Mouse (Mus musculus) midbrain, embryonic 16.5 days (tissue): Measurements from ENCODE around the gene Prg2. TPM values are rescaled to one million over a fixed set of nuclear protein-coding genes. Genes with fewer than 3 reads are reported as not detected.

Experiments
- ATAC-seq: fragments of 200-750 bp; cut with Nextera tagmentation; 2 replicates; pipeline ENCODE4 v1.8.0; 2017; ENCODE audit warnings: moderate TSS enrichment
- H3K27ac ChIP-seq: fragments of 300-500 bp; sonication (generic); 2 replicates; pipeline ENCODE4 v1.5.1; 2014; ENCODE audit warnings: mild to moderate bottlenecking, low read length, mixed read lengths
- H3K27me3 ChIP-seq: fragments of 300-500 bp; sonication (generic); 2 replicates; pipeline ENCODE4 v1.6.1; 2014; ENCODE audit warnings: low read depth, low read length, mixed read lengths; ENCODE audit not compliant: control insufficient read depth, insufficient read depth
- H3K36me3 ChIP-seq: fragments of 300-500 bp; sonication (generic); 2 replicates; pipeline ENCODE4 v1.6.1; 2014; ENCODE audit warnings: mild to moderate bottlenecking, low read length, moderate library complexity, mixed read lengths; ENCODE audit not compliant: control insufficient read depth, insufficient read depth
- H3K4me1 ChIP-seq: fragments of 300-500 bp; sonication (generic); 2 replicates; pipeline ENCODE4 v1.6.1; 2014; ENCODE audit warnings: mild to moderate bottlenecking, low read length, mixed read lengths; ENCODE audit not compliant: control insufficient read depth, insufficient read depth
- H3K4me2 ChIP-seq: fragments of 300-500 bp; sonication (generic); 2 replicates; pipeline ENCODE4 v1.6.1; 2014; ENCODE audit warnings: mild to moderate bottlenecking, low read length, mixed read lengths
- H3K4me3 ChIP-seq: fragments of 300-500 bp; sonication (generic); 2 replicates; pipeline ENCODE4 v1.5.1; 2014; ENCODE audit warnings: low read depth, mild to moderate bottlenecking, low read length, moderate library complexity, mixed read lengths
- H3K9ac ChIP-seq: fragments of 300-500 bp; sonication (generic); 2 replicates; pipeline ENCODE4 v1.6.1; 2014; ENCODE audit warnings: low read depth, low read length, mixed read lengths
- H3K9me3 ChIP-seq: fragments of 300-500 bp; sonication (generic); replicated peaks from 2 replicates; pipeline ENCODE4 v1.6.1; 2014; ENCODE audit warnings: mild to moderate bottlenecking, low read length, mixed read lengths; ENCODE audit not compliant: control insufficient read depth, poor library complexity, severe bottlenecking
- WGBS: fragments of 180-500 bp; shearing (Covaris S2); extraction: QIAGEN DNeasy Blood & Tissue Kit; methylation state at CpG from one replicate; pipeline ENCODE4 v1.1.7; 2014; 5-methylcytosine and 5-hydroxymethylcytosine counted together
- polyA plus RNA-seq: library from polyadenylated mRNA; unstranded; fragments of >200 nt; fragmentation: Nextera tagmentation; extraction: Ambion mirVana; gene quantifications from 2 replicates; pipeline ENCODE4 v1.2.1, GENCODE M21; 2015

The Prg2 gene
- polyA plus RNA-seq, 1 experiment from 2014 or later = not detected

DNA sequence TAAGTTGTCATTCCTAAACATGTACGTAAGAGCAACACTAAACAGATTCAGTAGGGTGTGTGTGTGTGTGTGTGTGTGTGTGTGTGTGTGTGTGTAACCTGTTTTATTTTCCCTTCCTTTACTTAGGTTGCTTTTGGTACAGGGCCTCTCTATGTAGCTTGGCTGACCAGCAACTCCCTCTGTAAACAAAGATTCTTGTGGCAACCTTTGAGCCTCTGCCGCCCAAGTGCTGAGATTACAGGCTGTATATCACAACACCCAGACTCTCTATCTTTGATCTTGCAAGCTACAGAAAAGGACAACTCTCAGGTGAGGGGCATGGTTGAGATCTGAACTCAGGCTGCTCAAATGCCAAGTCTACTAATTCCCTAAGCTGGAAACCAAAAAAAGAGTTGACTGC lies 29.0 kb downstream of the Prg2 start:
- Histone ChIP-seq H3K4me3 (no peak overlapping the region), H3K36me3 (no peaks in the 10 kb centered on the region), H3K4me2 (no peak overlapping the region), H3K27ac (no peak overlapping the region), H3K9me3 (no peaks in the 10 kb centered on the region), H3K9ac (no peak overlapping the region), H3K27me3 (no peaks in the 10 kb centered on the region), H3K4me1 (no peaks in the 10 kb centered on the region)
- no peak for ATAC-seq
- WGBS = 96% methylated on average over 2 of the region's 2 CpGs

DNA sequence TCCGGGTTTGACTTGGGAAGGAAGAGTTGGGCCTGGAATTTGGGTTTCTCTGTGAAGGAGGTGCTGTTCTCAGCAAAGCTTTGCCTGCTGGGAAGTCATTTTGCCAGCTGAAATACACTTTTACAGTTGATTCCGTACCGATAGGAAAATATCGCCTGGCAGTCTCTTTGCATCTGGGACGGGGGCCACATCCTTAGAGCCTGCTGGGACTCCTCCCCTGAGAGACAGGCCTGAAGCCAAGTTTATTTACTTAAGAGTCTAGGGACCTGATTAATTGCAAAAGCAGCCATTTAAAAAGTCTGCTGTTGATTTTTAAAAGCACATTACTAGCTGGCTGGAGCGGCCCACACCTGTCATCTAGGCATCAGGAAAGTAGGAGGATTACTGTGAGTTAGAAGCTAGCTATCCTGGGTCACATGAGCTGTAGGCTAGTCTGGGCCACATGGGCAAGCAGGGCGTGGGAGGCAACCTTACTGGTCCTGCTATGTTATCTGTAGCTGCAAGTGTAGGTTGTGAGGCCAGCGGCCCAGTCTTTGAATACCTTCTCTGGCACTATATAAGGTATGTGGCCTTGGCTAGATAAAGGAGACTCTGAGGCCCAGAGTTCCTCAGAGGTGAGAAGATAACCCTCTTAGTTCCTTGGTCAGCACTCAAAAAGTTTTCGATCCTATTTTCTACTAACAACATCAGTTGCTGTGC lies 31.8 kb downstream of the Prg2 start:
- Histone ChIP-seq H3K4me2 (no peak overlapping the region), H3K9ac (no peak overlapping the region), H3K27me3 (no peaks in the 10 kb centered on the region), H3K9me3 (no peaks in the 10 kb centered on the region), H3K27ac (no peak overlapping the region), H3K4me3 (no peak overlapping the region), H3K4me1 (no peaks in the 10 kb centered on the region), H3K36me3 (no peaks in the 10 kb centered on the region)
- ATAC-seq = no peak
- 74% methylated on average over 9 of the region's 9 CpGs for WGBS

DNA sequence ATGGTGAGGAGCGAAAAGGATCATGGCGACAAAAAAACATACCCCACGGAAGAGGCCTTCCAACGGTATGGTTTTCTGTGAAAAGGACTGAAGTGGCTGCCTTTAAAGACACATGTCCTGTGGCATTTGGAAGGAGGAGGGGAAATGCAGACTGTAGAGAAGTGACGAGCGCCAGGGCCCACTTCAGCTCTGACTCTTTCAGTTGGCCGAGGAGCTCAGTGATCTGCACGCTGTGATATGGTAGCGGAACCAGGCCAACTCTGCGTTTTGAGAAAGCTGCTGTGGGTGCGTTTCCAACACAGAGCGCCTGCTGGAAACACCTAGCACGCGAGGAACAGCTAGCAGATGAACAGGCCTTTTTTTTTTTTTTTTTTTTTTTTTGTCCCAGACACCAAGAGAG lies 32.4 kb downstream of the Prg2 start:
- no peak for ATAC-seq
- no peak overlapping the region for H3K4me3 ChIP-seq
- H3K36me3 ChIP-seq = no peaks in the 10 kb centered on the region
- no peaks in the 10 kb centered on the region for H3K9me3 ChIP-seq
- H3K27ac ChIP-seq = no peak overlapping the region
- H3K27me3 ChIP-seq = no peaks in the 10 kb centered on the region
- WGBS = 89% methylated on average over 14 of the region's 14 CpGs
- H3K9ac ChIP-seq = no peak overlapping the region
- H3K4me1 ChIP-seq = no peaks in the 10 kb centered on the region
- no peak overlapping the region for H3K4me2 ChIP-seq

DNA sequence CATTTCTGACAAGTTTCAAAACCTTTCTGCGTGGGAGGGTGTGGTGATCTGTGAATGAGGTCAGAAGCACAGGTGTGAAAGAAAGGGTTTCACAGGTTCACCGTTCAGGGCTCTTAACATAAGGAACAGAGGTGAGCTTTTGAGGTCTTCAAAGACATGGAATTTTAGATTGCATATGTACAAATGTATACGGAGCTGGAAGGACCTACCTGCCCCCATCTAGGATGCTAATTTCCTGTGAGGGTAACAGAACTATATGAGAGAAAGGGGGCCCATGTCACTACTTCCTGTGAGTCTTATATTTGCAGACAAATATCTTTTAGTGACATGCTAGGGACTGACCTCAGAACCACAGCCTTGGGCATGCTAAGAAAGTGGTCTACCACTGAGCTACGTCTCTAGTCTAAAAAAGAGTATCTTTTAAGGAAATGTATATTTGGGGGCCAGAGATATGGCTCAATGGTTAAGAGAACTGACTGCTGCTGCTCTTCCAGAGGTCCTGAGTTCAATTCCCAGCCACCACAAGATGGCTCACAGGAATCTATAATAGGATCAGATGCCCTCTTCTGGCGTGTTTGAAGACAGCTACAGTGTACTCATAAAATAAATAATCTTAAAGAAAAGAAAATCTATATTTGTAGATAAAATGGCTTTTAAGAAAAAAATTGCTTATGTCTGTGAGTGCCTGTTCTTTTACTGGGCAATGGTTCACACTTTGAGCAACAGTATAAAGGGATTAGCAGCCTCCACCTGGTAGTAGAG lies 33.7 kb downstream of the Prg2 start:
- no peak overlapping the region for H3K27ac ChIP-seq

DNA sequence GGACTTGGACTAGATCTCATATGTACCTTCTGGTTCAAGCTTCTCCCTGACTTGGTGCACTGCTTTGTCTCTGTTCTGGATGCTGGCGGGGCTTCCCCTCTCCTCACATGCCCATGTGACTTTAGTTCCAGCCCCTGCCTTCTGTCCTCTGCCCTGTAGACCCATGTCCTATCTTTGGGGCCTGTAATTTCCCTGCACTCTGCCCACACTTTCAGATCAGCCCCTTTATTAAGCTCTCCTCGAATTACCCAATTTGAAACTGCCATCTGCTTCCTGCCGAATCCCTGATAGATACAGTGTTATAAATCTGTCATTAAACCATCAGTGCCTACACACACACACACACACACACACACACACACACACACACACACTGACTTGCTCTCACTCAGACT lies 34.3 kb downstream of the Prg2 start:
- no peak overlapping the region for H3K4me2 ChIP-seq
- no peak overlapping the region for H3K4me3 ChIP-seq
- no peak overlapping the region for H3K9ac ChIP-seq
- WGBS = 59% methylated on average over 3 of the region's 3 CpGs
- no peaks in the 10 kb centered on the region for H3K4me1 ChIP-seq
- H3K9me3 ChIP-seq = no peaks in the 10 kb centered on the region
- H3K27me3 ChIP-seq = no peaks in the 10 kb centered on the region
- no peaks in the 10 kb centered on the region for H3K36me3 ChIP-seq
- no peak for ATAC-seq
- no peak overlapping the region for H3K27ac ChIP-seq

More for the DNA sequence above, 33.7 kb downstream of the Prg2 start:
- WGBS = 80% methylated on average over 5 of the region's 5 CpGs
- H3K4me3 ChIP-seq = no peak overlapping the region
- no peak for ATAC-seq
- H3K4me1 ChIP-seq = no peaks in the 10 kb centered on the region
- no peaks in the 10 kb centered on the region for H3K36me3 ChIP-seq
- no peak overlapping the region for H3K4me2 ChIP-seq
- no peak overlapping the region for H3K9ac ChIP-seq
- H3K27me3 ChIP-seq = no peaks in the 10 kb centered on the region
- H3K9me3 ChIP-seq = no peaks in the 10 kb centered on the region

DNA sequence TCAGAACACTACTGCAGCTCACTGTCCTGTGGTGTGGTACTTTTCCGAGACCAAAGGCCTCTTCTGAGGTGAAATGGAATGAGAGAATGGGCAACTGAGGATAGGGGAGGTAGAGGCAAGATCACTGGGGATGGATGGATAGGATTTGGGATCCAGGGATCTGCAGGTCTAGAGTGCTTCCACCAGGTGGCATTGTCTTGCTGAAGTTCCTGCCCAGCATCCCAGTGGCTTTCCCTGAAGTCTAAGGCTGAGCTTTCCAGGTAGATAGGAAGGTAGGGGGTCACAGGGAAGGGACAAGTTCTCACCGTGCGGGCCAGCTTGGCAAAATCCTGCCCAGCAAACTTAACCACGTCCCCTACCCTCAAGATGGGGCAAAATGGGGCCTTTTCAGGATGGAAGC lies 41.8 kb downstream of the Prg2 start:
- Histone ChIP-seq H3K27me3 (no peaks in the 10 kb centered on the region), H3K4me1 (no peaks in the 10 kb centered on the region), H3K27ac (no peak overlapping the region), H3K4me3 (no peak overlapping the region), H3K36me3 (no peaks in the 10 kb centered on the region), H3K9me3 (no peaks in the 10 kb centered on the region), H3K4me2 (no peak overlapping the region), H3K9ac (no peak overlapping the region)
- no peak for ATAC-seq
- WGBS = 19% methylated on average over 4 of the region's 4 CpGs

DNA sequence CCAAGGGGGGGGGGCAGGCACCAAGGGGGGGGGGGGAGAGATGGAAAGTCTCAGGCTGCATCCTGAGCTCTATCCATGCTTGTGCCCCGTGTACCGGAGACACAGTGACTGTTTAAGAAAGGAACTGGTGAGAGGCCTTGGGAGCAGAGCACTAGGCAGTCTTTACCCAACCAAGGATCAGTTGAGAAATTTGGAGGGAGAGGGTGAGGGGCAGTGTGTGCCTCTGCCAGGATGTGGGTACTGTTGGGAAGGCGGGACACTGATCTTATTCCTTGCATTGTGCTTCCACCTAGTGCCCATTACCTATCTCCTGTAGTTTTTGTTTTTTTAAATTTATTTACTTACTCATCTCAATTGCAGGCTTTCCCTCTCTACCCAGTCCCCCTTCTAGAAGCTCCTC lies 45.9 kb downstream of the Prg2 start:
- no peak for ATAC-seq
- Histone ChIP-seq H3K4me1 (no peaks in the 10 kb centered on the region), H3K4me3 (no peak overlapping the region), H3K36me3 (no peaks in the 10 kb centered on the region), H3K27ac (no peak overlapping the region), H3K4me2 (no peak overlapping the region), H3K27me3 (no peaks in the 10 kb centered on the region), H3K9ac (no peak overlapping the region), H3K9me3 (no peaks in the 10 kb centered on the region)
- WGBS = 87% methylated on average over 3 of the region's 3 CpGs

DNA sequence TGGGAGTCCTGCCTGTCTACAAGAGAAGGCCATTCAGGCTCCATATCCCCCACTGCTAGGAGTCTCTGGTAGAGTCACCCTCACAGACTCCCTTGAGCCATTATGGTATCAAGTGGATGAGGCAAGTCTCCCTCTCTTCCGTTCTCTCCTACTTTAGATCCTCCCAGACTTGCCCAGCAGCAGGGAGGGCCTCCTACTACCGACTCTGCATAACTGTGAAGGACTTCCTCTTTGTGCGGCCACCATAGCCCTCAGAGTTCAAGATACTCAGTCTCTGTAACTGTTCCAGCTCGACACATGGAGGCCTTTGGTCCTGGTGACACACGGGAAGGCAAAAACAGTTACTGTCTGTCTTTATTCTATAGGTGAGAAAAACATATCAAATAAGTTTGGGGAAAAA lies 47.0 kb downstream of the Prg2 start:
- ATAC-seq = no peak
- Histone ChIP-seq H3K9ac (no peak overlapping the region), H3K9me3 (no peaks in the 10 kb centered on the region), H3K36me3 (no peaks in the 10 kb centered on the region), H3K4me2 (no peak overlapping the region), H3K4me1 (no peaks in the 10 kb centered on the region), H3K4me3 (no peak overlapping the region), H3K27ac (no peak overlapping the region), H3K27me3 (no peaks in the 10 kb centered on the region)
- WGBS = 74% methylated on average over 5 of the region's 5 CpGs

DNA sequence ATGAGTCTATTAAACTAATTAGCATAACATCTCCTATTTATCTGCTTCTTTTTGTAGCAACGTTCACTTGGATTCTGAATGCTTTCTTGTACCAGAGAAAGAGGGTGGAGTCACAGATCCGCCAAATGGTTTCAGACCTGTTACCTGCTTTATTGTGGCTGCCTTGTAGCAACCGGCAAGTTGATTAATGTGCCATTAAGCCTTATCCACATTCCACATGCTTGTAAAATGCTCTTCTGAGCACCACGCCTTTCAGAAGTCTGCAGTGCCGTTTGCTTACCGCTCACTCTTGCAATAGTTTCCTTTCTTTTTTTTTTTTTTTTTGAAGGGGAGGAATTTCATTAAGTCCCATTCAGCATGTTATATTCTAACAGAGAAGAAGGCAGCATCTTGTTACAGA lies 49.6 kb downstream of the Prg2 start:
- 70% methylated on average over 6 of the region's 6 CpGs for WGBS

More for the DNA sequence above, 49.6 kb downstream of the Prg2 start:
- H3K4me2 ChIP-seq = no peak overlapping the region
- no peak overlapping the region for H3K4me3 ChIP-seq
- no peak for ATAC-seq
- H3K9ac ChIP-seq = no peak overlapping the region
- H3K27me3 ChIP-seq = no peaks in the 10 kb centered on the region
- no peak overlapping the region for H3K27ac ChIP-seq
- H3K9me3 ChIP-seq = no peaks in the 10 kb centered on the region
- H3K36me3 ChIP-seq = no peaks in the 10 kb centered on the region
- no peaks in the 10 kb centered on the region for H3K4me1 ChIP-seq
